Mouse (Mus musculus) limb, embryonic 12.5 days (tissue): ENCODE measurements around the gene Col7a1. TPM values are rescaled to one million over a fixed set of nuclear protein-coding genes. Genes with fewer than 3 reads are reported as not detected.
A peak's percentile ranks its signal among the peaks of the same experiment; 100 is the strongest.

Experiments
- ATAC-seq: fragments of 200-750 bp; cut with Nextera tagmentation; 2 replicates; pipeline ENCODE4 v1.8.0; 2017; ENCODE audit warnings: low read depth, moderate TSS enrichment; ENCODE audit not compliant: insufficient number of reproducible peaks, insufficient read depth, low FRiP score, low TSS enrichment
- H3K27ac ChIP-seq: fragments of 300-500 bp; sonication (generic); 2 replicates; pipeline ENCODE4 v1.5.1; 2016; ENCODE audit warnings: mild to moderate bottlenecking, moderate library complexity
- H3K27me3 ChIP-seq: fragments of 300-500 bp; sonication (generic); 2 replicates; pipeline ENCODE4 v1.6.1; 2016; ENCODE audit warnings: mild to moderate bottlenecking, moderate library complexity
- H3K36me3 ChIP-seq: fragments of 300-500 bp; sonication (generic); 2 replicates; pipeline ENCODE4 v1.6.1; 2016; ENCODE audit warnings: mild to moderate bottlenecking, moderate library complexity
- H3K4me1 ChIP-seq: fragments of 300-500 bp; sonication (generic); replicated peaks from 2 replicates; pipeline ENCODE4 v1.6.1; 2016
- H3K4me2 ChIP-seq: fragments of 300-500 bp; sonication (generic); 2 replicates; pipeline ENCODE4 v1.6.1; 2016; ENCODE audit warnings: mild to moderate bottlenecking, moderate library complexity
- H3K4me3 ChIP-seq: fragments of 300-500 bp; sonication (generic); replicated peaks from 2 replicates; pipeline ENCODE4 v1.5.1; 2016; ENCODE audit warnings: mild to moderate bottlenecking
- H3K9ac ChIP-seq: fragments of 300-500 bp; sonication (generic); replicated peaks from 2 replicates; pipeline ENCODE4 v1.6.1; 2016; ENCODE audit warnings: mild to moderate bottlenecking, moderate library complexity
- H3K9me3 ChIP-seq: fragments of 300-500 bp; sonication (generic); 2 replicates; pipeline ENCODE4 v1.6.1; 2016; ENCODE audit warnings: mild to moderate bottlenecking, moderate library complexity
- WGBS: fragments of 180-500 bp; shearing (Covaris S2); methylation state at CpG from one replicate; pipeline ENCODE4 v1.1.7; 2016; 5-methylcytosine and 5-hydroxymethylcytosine counted together
- polyA plus RNA-seq: library from polyadenylated mRNA; unstranded; fragments of >200 nt; fragmentation: Nextera tagmentation; extraction: Ambion mirVana; gene quantifications from 2 replicates; pipeline ENCODE4 v1.2.1, GENCODE M21; 2016

Col7a1 gene
- polyA plus RNA-seq, 1 experiment from 2014 or later: 8.0 TPM

DNA sequence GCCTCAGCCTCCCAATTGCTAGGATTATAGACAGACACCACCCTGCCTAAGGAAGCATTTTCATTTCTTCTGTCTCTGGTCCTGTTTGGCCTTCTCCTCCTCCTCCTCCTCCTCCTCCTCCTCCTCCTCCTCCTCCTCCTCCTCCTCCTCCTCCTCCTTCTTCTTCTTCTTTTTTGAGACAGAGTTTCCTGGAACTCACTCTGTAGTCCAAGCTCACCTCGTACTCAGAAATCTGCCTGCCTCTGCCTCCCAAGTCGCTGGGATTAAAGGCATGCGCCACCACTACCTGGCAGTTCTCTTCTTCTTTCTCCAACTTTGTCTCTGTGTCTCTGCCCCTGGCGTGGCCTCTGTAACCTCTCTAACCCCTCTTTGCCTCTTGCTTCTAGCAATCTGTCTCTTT, 32.3 kb downstream of the Col7a1 start, which contains the start of gene Ucn2:
Gene Ucn2 (plus strand): TSS at position 301 of the 400 bp plus-strand sequence.
- peaks cover 23% of the 10 kb centered on the region for H3K4me1 ChIP-seq
- no peak within 1 kb of the TSS for H3K4me3 ChIP-seq
- no peak within 1 kb of the TSS for H3K9ac ChIP-seq
- 90% methylated on average over 3 of the region's 4 CpGs for WGBS
- no peaks in the 10 kb centered on the region for H3K36me3 ChIP-seq
- no peak within 1 kb of the TSS for H3K4me2 ChIP-seq
- H3K9me3 ChIP-seq: no peaks in the 10 kb centered on the region
- no peaks in the 10 kb centered on the region for H3K27me3 ChIP-seq
- ATAC-seq: no peak
- H3K27ac ChIP-seq: no peak within 1 kb of the TSS

DNA sequence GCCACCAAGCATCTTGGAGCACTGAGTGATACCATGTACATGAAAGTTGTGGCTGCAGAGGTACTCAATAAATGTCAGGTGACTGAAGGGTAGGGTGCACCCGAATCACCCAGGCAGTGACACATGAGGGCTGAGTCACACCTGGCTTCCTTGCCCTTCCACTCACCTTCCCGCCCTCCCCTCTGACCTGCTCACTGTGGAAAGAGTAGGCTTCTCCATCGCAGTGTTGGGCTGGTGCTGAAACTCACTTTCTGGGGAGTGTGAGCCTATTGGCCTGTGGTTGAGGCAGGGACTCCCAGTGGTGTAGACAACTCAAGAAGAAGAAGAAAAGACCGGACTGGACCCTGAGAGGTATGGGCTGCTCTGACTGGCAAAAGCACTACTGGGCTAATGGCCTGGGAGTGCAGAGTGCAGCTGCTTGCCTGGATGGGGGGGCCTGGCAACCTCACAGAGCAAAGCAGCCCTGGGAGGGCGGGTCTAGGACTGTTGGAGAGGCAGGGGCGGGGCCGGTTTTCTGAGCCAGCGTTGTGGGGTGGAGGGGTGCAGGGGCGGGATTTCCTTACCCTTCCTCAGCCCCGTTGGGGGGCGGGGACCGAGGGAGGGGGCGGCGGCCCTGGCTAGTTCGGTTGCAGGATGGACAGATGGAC, 34.4 kb downstream of the Col7a1 start:
- peak overlapping the region; percentile 50 for H3K4me2 ChIP-seq
- H3K9ac ChIP-seq: no peak overlapping the region
- no peak overlapping the region for H3K27ac ChIP-seq
- peaks cover 35% of the 10 kb centered on the region for H3K4me1 ChIP-seq
- ATAC-seq: no peak
- no peaks in the 10 kb centered on the region for H3K36me3 ChIP-seq
- no peaks in the 10 kb centered on the region for H3K27me3 ChIP-seq
- 21% methylated on average over 15 of the region's 15 CpGs for WGBS
- H3K4me3 ChIP-seq: peak overlapping the region; percentile 24; the same call in 1 of the 2 replicates
- H3K9me3 ChIP-seq: no peaks in the 10 kb centered on the region

DNA sequence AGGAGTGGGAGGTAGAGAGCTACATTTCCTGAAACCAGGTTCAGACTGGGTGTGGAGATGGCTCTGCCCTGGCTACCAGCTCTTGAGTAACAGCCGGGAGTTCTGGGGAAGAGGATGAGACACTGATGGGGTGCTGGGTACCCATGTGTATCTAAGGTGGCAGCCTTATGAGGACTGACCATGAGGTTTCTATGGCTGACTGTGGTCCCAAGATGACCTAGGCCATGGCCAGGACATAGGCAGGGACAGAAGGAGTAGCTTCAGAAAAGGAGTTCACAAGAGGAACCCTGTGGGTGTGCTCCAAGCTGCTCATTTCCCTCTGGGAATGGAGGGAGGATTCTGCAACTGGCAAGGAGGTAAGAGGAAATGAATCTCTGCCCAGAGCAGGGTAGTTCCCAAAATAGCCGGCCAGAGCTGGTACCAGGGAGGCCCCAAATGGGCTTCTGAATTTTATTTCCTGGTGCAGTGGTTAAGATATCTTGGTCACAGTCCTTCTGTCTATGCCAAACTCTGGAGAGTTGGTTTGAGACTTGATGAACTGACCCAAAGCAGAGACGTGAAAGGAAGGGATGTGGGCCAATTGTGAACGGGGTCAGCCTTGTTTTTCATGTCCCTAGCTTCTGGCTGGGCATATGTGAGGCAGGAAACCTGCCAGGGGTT, 36.5 kb downstream of the Col7a1 start:
- no peaks in the 10 kb centered on the region for H3K27me3 ChIP-seq
- peaks cover 37% of the 10 kb centered on the region for H3K4me1 ChIP-seq
- peak overlapping the region; percentile 92 for H3K27ac ChIP-seq
- no peak overlapping the region for H3K4me3 ChIP-seq
- ATAC-seq: no peak
- 67% methylated on average over 4 of the region's 4 CpGs for WGBS
- H3K9me3 ChIP-seq: no peaks in the 10 kb centered on the region
- no peaks in the 10 kb centered on the region for H3K36me3 ChIP-seq
- no peak overlapping the region for H3K4me2 ChIP-seq
- no peak overlapping the region for H3K9ac ChIP-seq

DNA sequence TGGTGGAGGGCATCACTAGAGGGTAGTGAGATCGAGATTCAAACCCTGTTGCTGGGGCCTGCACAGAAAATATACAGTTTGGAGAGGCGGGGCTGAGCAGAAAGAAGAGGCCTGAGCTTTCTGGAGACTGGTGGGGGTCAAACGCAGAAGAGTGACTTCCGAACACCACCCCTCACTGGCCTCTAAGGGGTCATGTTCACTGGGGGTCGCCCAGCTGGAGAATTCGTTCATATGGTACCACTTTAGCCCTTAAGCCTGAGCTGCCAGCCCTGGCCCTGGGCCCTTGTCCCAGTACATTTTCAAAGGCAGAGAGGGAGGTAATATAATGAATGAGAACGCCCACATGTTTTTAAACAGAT, 37.1 kb downstream of the Col7a1 start:
- H3K9me3 ChIP-seq: no peaks in the 10 kb centered on the region
- no peak overlapping the region for H3K4me3 ChIP-seq
- no peaks in the 10 kb centered on the region for H3K36me3 ChIP-seq
- 24% methylated on average over 7 of the region's 7 CpGs for WGBS
- ATAC-seq: no peak
- peak overlapping the region; percentile 92 for H3K27ac ChIP-seq
- peaks cover 42% of the 10 kb centered on the region for H3K4me1 ChIP-seq
- H3K4me2 ChIP-seq: peak overlapping the region; percentile 83; the same call in 1 of the 2 replicates
- no peak overlapping the region for H3K9ac ChIP-seq
- H3K27me3 ChIP-seq: no peaks in the 10 kb centered on the region

DNA sequence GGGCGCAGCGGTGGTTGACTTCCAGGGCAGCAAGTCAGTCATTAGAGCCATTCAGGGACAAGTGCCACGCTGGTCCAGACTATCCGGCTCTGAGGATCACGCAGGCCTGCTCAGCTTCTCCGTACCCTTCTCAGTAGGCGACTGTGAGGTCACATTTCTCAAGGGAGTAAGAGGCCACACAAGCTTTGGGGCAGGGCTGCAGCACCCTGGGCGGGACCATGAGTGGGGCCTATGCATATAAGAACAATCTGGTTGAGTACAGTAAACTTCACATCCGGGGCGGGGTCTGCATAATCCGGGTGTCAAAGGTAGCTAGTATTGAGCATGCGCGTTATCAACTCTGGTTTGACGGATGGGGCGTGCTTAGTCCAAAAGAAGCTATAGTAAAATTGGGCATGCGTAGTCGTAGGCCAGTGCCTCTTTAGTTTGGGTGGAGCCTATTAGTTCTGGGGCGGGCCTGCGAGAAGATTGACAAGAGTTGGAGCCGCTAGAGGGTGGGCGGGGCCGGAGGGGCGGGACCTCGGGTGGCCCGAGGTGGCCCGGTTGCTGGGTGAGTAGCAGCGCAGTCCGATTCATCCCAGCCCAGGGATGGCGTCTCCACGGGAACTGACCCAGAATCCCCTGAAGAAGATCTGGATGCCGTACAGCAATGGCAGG, 38.2 kb downstream of the Col7a1 start, which contains the start of gene Pfkfb4:
Gene Pfkfb4 (plus strand): TSS at position 351 of the 657 bp plus-strand sequence.
- Histone ChIP-seq H3K27ac (peak within 1 kb of the TSS; percentile 92), H3K27me3 (no peaks in the 10 kb centered on the region), H3K9ac (peak within 1 kb of the TSS; percentile 57), H3K9me3 (no peaks in the 10 kb centered on the region), H3K4me3 (peak within 1 kb of the TSS; percentile 49), H3K4me2 (peak within 1 kb of the TSS; percentile 83), H3K36me3 (no peaks in the 10 kb centered on the region), H3K4me1 (peaks cover 50% of the 10 kb centered on the region)
- ATAC-seq: peak; percentile 93
- 1% methylated on average over 31 of the region's 31 CpGs for WGBS

DNA sequence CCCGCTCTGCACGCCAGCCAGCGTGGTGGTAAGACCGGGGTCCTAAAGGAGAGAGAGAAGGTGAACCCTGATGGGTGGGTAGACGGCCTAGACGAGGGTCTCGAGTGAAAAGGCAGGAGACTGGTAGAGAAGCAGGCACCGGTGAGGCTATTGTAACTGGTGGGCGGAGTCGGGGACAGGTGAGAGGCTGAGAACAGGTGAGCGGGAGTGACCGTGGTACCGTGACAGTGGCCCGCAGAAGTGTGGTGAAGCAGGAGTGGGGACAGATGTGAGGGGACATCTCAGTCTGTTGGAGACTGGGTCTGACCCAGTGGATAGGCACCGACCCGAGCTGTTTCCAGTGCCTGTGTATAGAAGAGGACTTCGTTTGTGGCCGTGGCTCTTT, 38.7 kb downstream of the Col7a1 start:
- WGBS: 11% methylated on average over 18 of the region's 18 CpGs
- no peaks in the 10 kb centered on the region for H3K27me3 ChIP-seq
- H3K27ac ChIP-seq: peak overlapping the region; percentile 31

DNA sequence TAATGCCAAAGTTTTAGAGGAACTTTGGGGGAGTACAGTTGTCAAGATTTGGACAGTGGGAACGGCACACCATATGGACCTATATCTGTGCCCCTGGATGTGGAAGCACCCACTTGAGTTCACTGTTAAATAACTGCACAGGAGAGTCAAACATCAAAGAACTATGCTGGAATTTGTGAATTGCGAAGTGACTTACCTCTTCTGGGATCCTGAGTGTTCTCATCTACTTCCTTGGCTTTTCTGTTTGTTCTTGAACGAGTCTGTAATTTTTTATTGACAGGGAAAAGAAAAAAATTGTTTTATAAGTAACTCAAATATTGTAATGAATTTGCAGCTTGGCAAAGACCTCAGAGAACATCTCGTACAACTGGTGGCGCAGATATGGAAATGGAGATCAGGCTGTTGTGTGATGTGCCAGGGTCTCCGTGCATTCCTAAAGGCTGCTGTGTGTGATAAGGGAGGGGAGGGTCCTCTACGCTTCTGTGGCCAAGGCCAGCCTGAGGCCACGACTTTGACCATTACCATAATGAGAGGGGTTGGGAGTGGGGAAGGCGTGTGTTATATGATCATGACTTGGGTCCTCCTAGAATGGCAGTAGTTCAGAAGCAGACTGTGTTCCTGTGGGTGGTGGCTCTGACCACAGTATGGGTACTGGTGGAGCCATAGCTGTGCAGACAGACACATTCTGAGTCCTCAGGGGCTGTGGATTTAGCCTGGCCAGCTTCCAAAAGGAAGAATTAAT, 39.4 kb downstream of the Col7a1 start:
- H3K4me1 ChIP-seq: peaks cover 43% of the 10 kb centered on the region
- no peaks in the 10 kb centered on the region for H3K27me3 ChIP-seq
- no peaks in the 10 kb centered on the region for H3K9me3 ChIP-seq
- H3K27ac ChIP-seq: no peak overlapping the region
- H3K4me3 ChIP-seq: peak overlapping the region; percentile 49
- ATAC-seq: no peak
- H3K36me3 ChIP-seq: no peaks in the 10 kb centered on the region
- peak overlapping the region; percentile 83 for H3K4me2 ChIP-seq
- H3K9ac ChIP-seq: no peak overlapping the region
- WGBS: 86% methylated on average over 9 of the region's 9 CpGs

More for the DNA sequence above, 38.7 kb downstream of the Col7a1 start:
- Histone ChIP-seq H3K36me3 (no peaks in the 10 kb centered on the region), H3K4me2 (peak overlapping the region; percentile 83), H3K9me3 (no peaks in the 10 kb centered on the region), H3K4me1 (peaks cover 50% of the 10 kb centered on the region), H3K9ac (peak overlapping the region; percentile 57), H3K4me3 (peak overlapping the region; percentile 49)
- ATAC-seq: peak; percentile 41; the same call in 1 of the 2 replicates

DNA sequence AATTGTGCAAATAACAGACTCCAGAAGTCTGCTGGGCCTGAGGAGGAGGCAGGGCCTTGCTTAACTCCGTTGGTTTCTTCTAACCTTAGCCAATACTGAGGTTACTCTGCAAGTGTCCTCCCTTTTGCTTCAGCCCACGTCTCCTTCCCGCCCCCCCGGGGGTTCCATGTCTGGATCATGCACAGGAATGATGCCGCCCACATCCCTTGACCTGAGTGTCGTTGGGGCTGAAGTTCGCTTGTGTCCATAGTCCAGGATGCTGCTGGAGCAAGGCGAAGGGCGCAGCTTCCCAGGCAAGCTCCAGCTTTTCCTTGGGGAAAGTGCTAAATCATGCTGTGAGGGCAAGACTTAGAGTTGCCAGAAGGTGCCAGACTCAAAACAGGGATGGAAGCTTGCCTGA, 43.0 kb downstream of the Col7a1 start:
- Histone ChIP-seq H3K27ac (no peak overlapping the region), H3K36me3 (no peaks in the 10 kb centered on the region), H3K4me2 (no peak overlapping the region), H3K9ac (no peak overlapping the region; the same call in 1 of the 2 replicates), H3K4me3 (no peak overlapping the region), H3K9me3 (no peaks in the 10 kb centered on the region), H3K27me3 (no peaks in the 10 kb centered on the region), H3K4me1 (peaks cover 21% of the 10 kb centered on the region)
- no peak for ATAC-seq
- WGBS: 79% methylated on average over 9 of the region's 9 CpGs

DNA sequence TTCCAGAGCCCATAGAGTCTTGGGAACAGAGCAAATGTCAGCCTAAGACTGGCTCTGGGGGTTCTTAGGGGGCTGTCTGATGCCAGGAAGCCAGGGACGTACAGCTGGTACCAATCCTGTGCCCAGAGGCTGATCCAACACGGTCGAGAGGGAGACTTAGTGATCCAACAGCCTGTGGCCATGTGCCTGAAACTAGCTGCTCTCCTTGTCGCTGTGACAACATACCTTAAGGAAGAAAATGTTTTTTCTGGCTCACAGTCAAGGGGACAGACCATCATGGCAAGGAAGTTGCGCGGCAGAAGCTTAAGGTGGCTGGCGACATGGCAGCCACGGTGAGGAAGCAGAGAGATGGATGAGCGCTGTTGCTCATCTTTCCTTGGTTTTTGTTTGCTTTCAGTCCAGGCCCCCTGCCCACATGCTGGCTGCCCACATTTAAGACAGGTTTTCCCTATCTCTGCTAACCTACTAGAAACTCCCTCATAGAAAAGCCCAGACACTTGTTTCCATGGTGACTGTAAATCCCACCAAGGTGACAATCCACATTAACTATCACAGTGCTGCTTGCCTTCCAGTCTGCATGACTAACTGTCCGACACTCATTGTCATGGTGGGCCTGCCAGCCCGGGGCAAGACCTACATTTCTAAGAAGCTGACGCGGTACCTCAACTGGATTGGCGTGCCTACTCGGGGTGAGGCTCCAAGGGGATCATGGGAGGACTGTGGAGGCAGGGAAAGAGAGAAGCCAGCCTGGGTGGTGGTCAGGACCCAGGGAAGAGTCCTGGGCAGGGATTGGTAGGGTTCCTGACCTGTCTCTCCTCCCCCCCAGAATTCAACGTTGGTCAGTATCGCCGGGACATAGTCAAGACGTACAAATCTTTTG, 45.1 kb downstream of the Col7a1 start:
- Histone ChIP-seq H3K27me3 (no peaks in the 10 kb centered on the region), H3K36me3 (peaks cover 6% of the 10 kb centered on the region; the same call in 1 of the 2 replicates), H3K9me3 (no peaks in the 10 kb centered on the region), H3K4me1 (peaks cover 15% of the 10 kb centered on the region; the same call in 1 of the 2 replicates), H3K4me2 (no peak overlapping the region), H3K27ac (no peak overlapping the region), H3K4me3 (no peak overlapping the region), H3K9ac (peak overlapping the region; percentile 13; the same call in 1 of the 2 replicates)
- 85% methylated on average over 19 of the region's 19 CpGs for WGBS
- ATAC-seq: no peak

DNA sequence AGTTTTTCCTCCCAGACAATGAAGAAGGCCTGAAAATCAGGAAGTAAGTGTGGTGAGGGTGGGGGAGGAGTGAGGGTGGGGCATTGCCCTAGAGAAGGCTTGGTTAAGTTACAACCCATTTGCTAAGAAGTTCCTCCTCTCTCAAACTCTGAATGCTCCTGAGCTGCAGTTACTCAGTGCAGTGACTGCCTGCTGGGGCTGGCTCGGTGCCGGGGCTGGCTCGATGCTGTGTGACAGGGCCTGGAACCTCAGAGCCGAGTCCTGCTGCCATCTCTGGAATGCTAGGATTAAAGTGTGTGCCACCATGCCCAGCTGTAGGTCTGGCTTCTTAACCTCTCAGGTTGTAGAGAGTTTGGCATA, 45.8 kb downstream of the Col7a1 start:
- Histone ChIP-seq H3K4me1 (peaks cover 15% of the 10 kb centered on the region; the same call in 1 of the 2 replicates), H3K27ac (no peak overlapping the region), H3K36me3 (peaks cover 6% of the 10 kb centered on the region; the same call in 1 of the 2 replicates), H3K4me2 (no peak overlapping the region), H3K27me3 (no peaks in the 10 kb centered on the region), H3K4me3 (no peak overlapping the region), H3K9ac (no peak overlapping the region), H3K9me3 (no peaks in the 10 kb centered on the region)
- WGBS: 88% methylated on average over 4 of the region's 4 CpGs
- ATAC-seq: no peak
